Mouse (Mus musculus) kidney, adult 11 months (tissue): ENCODE results near the gene Fam234b.
A peak's percentile ranks its signal among the peaks of the same experiment; 100 is the strongest.

ENCODE experiments used
- DNase-seq: peaks from one replicate; pipeline ENCODE4 v3.0.0; 2022

Gene Fam234b

DNA sequence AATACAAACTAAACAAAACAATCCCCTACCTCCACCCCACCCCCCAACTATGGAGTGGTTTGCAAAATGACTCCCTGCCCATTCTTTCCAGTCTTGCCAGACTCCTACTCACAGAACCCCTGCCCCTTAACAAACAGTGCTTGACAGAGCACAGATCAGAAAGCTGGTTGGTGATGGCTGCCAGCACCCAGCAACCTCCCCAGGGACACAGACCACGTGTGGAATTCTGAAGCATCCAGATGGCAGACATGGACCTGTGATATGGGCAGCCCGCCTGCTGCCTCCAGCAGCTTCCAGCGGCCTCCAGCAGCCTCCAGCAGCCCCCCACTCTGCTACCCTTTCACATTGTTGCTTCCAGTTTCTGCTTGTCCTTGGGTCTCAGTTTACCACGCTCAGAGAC is 77.5 kb downstream of the Fam234b start:
- no peak for DNase-seq

DNA sequence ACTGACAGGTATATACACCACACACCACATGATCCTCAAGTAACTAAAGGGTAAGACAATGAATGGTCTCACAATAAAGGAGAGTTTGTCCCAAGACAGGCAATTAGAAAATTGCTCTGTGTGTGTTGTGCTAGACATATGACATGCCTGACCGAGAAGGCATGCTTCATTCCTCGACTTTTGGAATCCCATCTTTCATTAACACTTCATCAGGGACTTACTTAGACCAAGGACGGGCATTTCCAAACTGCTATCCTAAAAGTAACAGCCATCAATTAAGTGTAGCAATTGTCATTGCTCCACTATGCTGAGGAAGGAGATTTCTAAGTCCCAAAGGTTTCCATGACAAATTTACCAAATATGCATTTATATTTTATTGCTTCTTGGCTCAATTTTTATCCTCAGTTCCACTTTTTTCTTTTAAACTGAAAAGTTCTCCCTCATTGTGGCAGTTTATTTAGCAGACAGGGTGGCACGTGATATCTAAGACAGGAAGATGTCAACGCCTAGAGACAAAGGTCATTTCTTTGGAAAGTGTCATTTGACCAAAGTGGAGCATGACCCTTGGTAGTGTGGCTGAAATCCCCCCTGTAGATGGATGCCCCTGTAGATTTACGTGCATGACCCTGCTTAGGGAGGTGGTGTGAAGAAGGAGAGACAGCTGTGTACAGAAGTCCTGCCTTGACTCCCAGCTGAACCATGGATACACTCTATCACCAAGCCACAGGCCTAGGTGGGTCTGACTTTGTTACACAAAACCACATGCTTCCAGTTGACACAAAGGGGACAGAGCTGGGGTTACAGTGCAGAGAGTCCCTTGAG is 78.9 kb downstream of the Fam234b start:
- DNase-seq = no peak

DNA sequence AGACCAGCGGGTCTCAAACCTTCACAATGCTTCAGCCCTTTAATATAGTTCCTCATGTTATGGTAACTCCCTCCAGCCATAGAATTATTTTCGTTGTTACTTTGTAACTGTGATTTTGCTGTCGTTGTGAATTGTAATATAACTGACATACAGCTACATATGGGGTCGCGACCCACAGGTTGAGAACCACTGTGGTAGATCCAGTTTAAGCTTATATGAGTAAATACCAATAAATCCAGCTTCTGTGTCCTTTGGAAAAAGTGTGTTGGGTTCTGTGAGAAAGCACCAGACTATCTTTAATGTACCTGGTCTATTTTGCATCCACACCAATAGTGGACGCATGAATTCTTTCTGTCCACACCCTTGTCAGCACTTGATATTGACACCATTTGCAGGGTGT is 80.5 kb downstream of the Fam234b start:
- no peak for DNase-seq

DNA sequence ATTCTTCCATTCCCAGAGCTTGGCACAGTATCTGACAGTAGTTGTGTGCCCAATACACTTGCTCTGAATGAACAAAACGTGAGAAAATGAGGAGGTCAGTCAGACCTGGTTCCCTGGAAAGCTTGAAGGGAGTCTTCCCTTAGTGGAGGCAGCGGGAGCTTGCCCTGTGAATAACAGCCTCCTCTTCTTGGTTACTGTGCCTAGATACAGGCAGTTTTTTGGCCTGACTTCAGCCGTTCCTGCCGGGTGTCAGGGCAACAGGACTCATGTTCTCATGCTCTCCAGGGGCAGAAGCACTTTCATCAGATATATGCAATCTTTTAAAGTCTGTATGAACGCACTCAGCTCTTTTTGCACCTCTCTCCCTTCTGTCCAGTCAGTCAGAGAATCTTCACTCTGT is 81.5 kb downstream of the Fam234b start:
- no peak for DNase-seq

DNA sequence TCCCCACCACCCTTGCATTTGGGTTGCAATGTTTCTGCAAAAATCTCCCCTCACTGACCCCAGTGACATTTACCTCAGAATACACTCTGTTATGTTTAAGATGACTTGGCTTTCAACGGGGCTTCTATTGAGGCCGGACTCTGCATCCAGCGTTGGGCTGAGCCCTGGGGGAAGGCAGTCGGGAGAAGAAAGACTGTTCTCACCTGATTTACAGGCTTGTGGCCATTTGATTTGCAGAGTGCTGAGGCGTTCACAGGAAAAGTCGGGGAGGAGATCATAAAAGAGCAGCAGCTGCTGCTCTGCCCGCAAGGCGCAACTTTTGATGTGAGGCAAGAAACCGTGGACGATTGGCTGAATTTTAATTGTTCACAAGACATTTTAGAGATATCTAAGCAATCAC is 82.1 kb downstream of the Fam234b start:
- no peak for DNase-seq

DNA sequence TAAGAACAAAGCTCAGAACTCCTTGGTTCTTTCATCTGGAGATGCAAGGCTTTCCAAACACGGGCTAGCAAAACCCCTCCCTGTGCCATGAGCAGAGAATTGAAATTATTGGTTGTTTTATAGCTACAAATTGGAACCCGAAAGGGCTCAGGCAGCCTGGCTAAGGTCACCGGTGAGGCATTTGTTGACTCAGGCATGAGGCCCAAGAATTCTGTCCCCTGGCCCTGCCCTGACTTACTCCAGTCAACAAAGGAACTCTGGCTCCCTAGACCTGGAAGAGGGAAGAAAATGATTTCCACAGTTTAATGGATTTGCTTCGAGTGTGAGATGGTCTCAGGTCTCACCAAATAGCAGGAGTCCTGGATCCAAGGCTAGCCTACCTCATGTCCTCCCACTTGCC is 94.6 kb downstream of the Fam234b start:
- peak; percentile 37 for DNase-seq

DNA sequence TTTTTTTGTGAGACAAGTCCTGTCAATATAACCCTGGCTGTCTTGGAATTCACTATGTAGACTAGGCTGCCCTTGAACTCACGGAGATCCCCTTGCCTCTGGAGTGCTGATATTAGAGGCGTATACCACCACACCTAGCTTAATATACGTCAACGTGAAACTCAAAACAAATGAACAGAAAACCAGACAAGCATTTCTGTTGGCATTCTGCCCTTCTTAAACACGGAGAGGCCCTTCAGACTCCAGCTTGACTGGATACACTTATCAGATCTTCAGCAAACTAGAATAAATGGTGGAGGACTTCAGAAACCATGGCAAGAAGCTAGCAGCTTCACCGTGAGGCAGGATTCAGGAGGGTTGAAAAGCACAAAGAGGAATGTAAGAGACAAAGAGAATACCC is 96.4 kb downstream of the Fam234b start:
- DNase-seq = no peak
